In the genomic region with DNA sequence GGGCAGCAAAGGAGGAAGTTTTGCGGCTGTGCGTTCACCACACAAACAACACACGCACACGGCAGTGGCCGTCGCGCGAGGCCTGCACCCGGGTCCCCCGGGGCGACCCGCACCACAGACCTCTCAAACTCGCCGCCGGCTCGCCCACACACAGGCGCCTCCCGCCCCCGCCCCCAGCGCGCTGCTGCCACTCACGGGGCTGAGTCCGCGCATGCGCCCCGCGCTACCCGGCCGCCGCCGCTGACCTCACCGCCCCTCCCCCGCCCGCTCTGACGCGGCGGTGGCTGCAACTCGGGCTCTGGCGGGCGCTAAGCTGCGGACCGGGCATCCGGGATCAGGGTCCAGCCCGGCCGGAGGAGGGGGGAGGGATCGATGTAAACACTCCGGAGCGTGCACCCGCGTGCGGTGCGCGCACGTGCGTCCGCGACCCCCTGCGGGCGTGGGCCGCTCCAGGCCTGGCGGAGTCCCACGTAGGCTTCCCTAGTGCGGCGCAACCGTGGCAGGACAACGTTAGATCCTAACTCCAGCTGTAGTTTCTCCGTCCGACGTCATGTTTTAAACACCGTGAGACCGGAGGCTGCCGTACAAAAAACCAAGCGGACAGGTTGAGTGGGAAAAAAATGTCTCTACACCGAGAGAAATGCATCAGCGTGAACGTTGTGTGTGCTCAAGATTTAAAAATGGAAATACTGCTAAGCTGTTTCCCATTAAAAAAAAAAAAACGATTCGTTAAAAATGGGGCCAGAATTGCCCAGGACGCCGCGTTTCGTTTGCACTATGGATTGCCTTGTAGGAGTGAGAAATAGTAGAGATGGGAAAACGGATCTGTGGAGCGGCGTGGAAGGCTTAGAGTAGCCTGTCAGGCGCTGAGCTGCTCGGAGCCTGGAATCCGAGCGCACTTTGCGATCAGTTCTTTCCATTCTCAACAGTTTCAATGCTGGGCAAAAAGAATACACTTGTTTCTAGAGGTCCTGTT, we compare ENCODE assay signal across 8 mouse cellular contexts. TPM values are rescaled to one million over a fixed set of nuclear protein-coding genes. Genes with fewer than 3 reads are reported as not detected.
DNase-seq lines count a peak whose midpoint lies in the region; ATAC-seq and TF ChIP-seq lines count a peak whose summit lies in the region.

No protein-coding gene starts in this region.

- H3K4me2 ChIP-seq in embryonic facial prominence, embryonic 15.5 days (replicated peaks), result peak overlapping the region; percentile 68
- H3K4me2 ChIP-seq in kidney, embryonic 15.5 days, result peak overlapping the region; percentile 70

- peaks cover 3% of the 10 kb centered on the region; the same call in 1 of the 2 replicates for H3K4me1 ChIP-seq in bone marrow, adult 2 months (ENCODE audit: control insufficient read depth, insufficient read depth, low read length)
- peaks cover 15% of the 10 kb centered on the region for H3K4me1 ChIP-seq in embryonic facial prominence, embryonic 15.5 days
- peaks cover 18% of the 10 kb centered on the region for H3K4me1 ChIP-seq in kidney, embryonic 15.5 days

- DNase-seq in 416B (ENCODE audit: low read depth) (peak; percentile 93), liver (peak; percentile 96)
- DNase-seq in heart, adult 9 months (ENCODE audit: low spot score in 2 of 2), result peak; percentile 97
- peak; percentile 96 to 99 for DNase-seq in spleen, postnatal 4 days (ENCODE audit: low spot score in 2 of 2)

- peak overlapping the region; percentile 99 for H3K27ac ChIP-seq in bone marrow, adult 2 months (ENCODE audit: control insufficient read depth, insufficient read depth, low read depth, low read length, poor library complexity)
- peak overlapping the region; percentile 100 for H3K27ac ChIP-seq in embryonic facial prominence, embryonic 15.5 days (replicated peaks)
- peak overlapping the region; percentile 99 for H3K27ac ChIP-seq in kidney, embryonic 15.5 days

- H3K36me3 ChIP-seq in embryonic facial prominence, embryonic 15.5 days, result no peaks in the 10 kb centered on the region
- no peaks in the 10 kb centered on the region for H3K36me3 ChIP-seq in kidney, embryonic 15.5 days

- H3K9ac ChIP-seq in embryonic facial prominence, embryonic 15.5 days, result peak overlapping the region; percentile 73
- H3K9ac ChIP-seq in kidney, embryonic 15.5 days, result peak overlapping the region; percentile 80

- peak overlapping the region; percentile 96 for H3K4me3 ChIP-seq in bone marrow, adult 2 months (replicated peaks; ENCODE audit: control insufficient read depth, low read depth, low read length)
- peak overlapping the region; percentile 98 for H3K4me3 ChIP-seq in embryonic facial prominence, embryonic 15.5 days (replicated peaks)
- peak overlapping the region; percentile 71 for H3K4me3 ChIP-seq in kidney, embryonic 15.5 days (replicated peaks)

- H3K9me3 ChIP-seq in embryonic facial prominence, embryonic 15.5 days (replicated peaks), result no peaks in the 10 kb centered on the region
- H3K9me3 ChIP-seq in kidney, embryonic 15.5 days (replicated peaks), result 0 out of 2 replicates have a peak, but pooled peaks cover 2% of the 10 kb centered on the region

- WGBS in bone marrow, adult 2 months, result under 1% methylated on average over 90 of the region's 90 CpGs
- WGBS in embryonic facial prominence, embryonic 15.5 days, result under 1% methylated on average over 83 of the region's 90 CpGs
- WGBS in kidney, embryonic 15.5 days, result under 1% methylated on average over 89 of the region's 90 CpGs

- peak; percentile 7; the same call in 1 of the 2 replicates for TF ChIP-seq POLR2A in bone marrow, adult 2 months (IDR thresholded peaks at IDR 0.05; ENCODE audit: borderline replicate concordance, control insufficient read depth, low read depth, low read length)

- H3K27me3 ChIP-seq in embryonic facial prominence, embryonic 15.5 days, result no peaks in the 10 kb centered on the region
- no peaks in the 10 kb centered on the region for H3K27me3 ChIP-seq in kidney, embryonic 15.5 days

- ATAC-seq in embryonic facial prominence, embryonic 15.5 days (ENCODE audit: insufficient number of reproducible peaks, low FRiP score, low TSS enrichment, low read depth), result peak; percentile 88
- peak; percentile 86 for ATAC-seq in kidney, embryonic 15.5 days (replicated peaks; ENCODE audit: low FRiP score)
- ATAC-seq in monocyte, adult 5-6 weeks (replicated peaks; ENCODE audit: insufficient number of reproducible peaks, low FRiP score, low TSS enrichment, poor library complexity, severe bottlenecking), result peak; percentile 71

- TF ChIP-seq CTCF in bone marrow, adult 2 months (IDR thresholded peaks at IDR 0.05; ENCODE audit: control insufficient read depth, insufficient read depth, low read length), result no peak

RNA-seq across cellular contexts. Expression of a gene that starts 1.1 kb away (rescaled TPM):
- polyA plus RNA-seq in bone marrow, adult 2 months (2011; ENCODE audit: insufficient read depth, insufficient read length, low replicate concordance, missing spikeins), result 20.8 and 28.5 TPM in 2 replicates
- polyA plus RNA-seq in embryonic facial prominence, embryonic 15.5 days (2015; fragmentation: Nextera tagmentation; extraction: Ambion mirVana), result 13.6 and 16.6 TPM in 2 replicates
- 12.7 and 12.9 TPM in 2 replicates for polyA plus RNA-seq in kidney, embryonic 15.5 days (2015; fragmentation: Nextera tagmentation; extraction: Ambion mirVana)
- 71.9 to 130 TPM (median 77.4 TPM) in 3 replicates for total RNA-seq in monocyte, adult 5-6 weeks (2017)

RNA-seq across cellular contexts. Expression of a gene that starts 16.2 kb away (rescaled TPM):
- polyA plus RNA-seq in bone marrow, adult 2 months (2011; ENCODE audit: insufficient read depth, insufficient read length, low replicate concordance, missing spikeins), result not detected in 2 replicates
- not detected in 2 replicates for polyA plus RNA-seq in embryonic facial prominence, embryonic 15.5 days (2015; fragmentation: Nextera tagmentation; extraction: Ambion mirVana)
- polyA plus RNA-seq in kidney, embryonic 15.5 days (2015; fragmentation: Nextera tagmentation; extraction: Ambion mirVana), result 0.10 TPM in 1 of 2 replicates, not detected in the other
- total RNA-seq in monocyte, adult 5-6 weeks (2017), result not detected in 3 replicates

Comparison
In these comparisons a context has a peak if more than half of its experiments do, and no peak if none do; other contexts are left out.
1. Peak in every context shown above with its lines: DNase-seq, ATAC-seq, H3K4me3 ChIP-seq and H3K27ac ChIP-seq.